In genomic region chr14:52009361-52009760, GRCm38 (mm10) we compare ENCODE assay signal across 10 mouse cellular contexts. TPM values are rescaled to one million over a fixed set of nuclear protein-coding genes. Genes with fewer than 3 reads are reported as not detected.
DNase-seq lines count a peak whose midpoint lies in the region; ATAC-seq and TF ChIP-seq lines count a peak whose summit lies in the region.
"Had no signal": no experiment of that assay in that cellular context is flagged by ENCODE, and none has a peak within 500 bp of the region (broad histone marks: within the 10 kb centered on the region; RNA-seq: fewer than 3 reads in every experiment).

No protein-coding gene starts in this region.

- intact Hi-C loops in heart, postnatal 14 days (cut with DNase I), result no loop called here

- H3K9ac ChIP-seq in heart, embryonic 13.5 days, result 0 out of 2 replicates have a peak overlapping the region, but pooled peaks have one; percentile 66
- H3K9ac ChIP-seq in ES-Bruce4 (ENCODE audit: low read depth, poor library complexity, severe bottlenecking), result peak overlapping the region; percentile 22
- peak overlapping the region; percentile 98 for H3K9ac ChIP-seq in forebrain, embryonic 12.5 days
- H3K9ac ChIP-seq in limb, embryonic 13.5 days, result no peak overlapping the region

- no peak for DNase-seq in heart, postnatal 14 days
- no peak for DNase-seq in right cerebral cortex, postnatal 10 days (ENCODE audit: low spot score in 2 of 2)
- no peak for DNase-seq in lung, adult 2 months
- DNase-seq in adrenal gland, adult (ENCODE audit: inconsistent age in 2 of 2, low spot score in 1 of 2), result no peak

- no peak overlapping the region for H3K4me3 ChIP-seq in heart, embryonic 13.5 days
- H3K4me3 ChIP-seq in ES-Bruce4 (ENCODE audit: low read depth, low read length), result peak overlapping the region; percentile 34
- peak overlapping the region; percentile 47 for H3K4me3 ChIP-seq in forebrain, embryonic 12.5 days (replicated peaks)
- 0 out of 2 replicates have a peak overlapping the region, but pooled peaks have one; percentile 0 for H3K4me3 ChIP-seq in limb, embryonic 13.5 days
- no peak overlapping the region for H3K4me3 ChIP-seq in lung, adult 2 months (replicated peaks; ENCODE audit: extremely low read depth, low read depth, low read length)

- TF ChIP-seq EP300 in ES-Bruce4 (IDR thresholded peaks at IDR 0.05; ENCODE audit: insufficient read depth, low read depth, low read length), result no peak

- H3K27me3 ChIP-seq in heart, embryonic 13.5 days (replicated peaks), result no peaks in the 10 kb centered on the region
- H3K27me3 ChIP-seq in ES-Bruce4 (ENCODE audit: control insufficient read depth, insufficient read depth, low read length, poor library complexity, severe bottlenecking), result no peaks in the 10 kb centered on the region
- H3K27me3 ChIP-seq in forebrain, embryonic 12.5 days, result no peaks in the 10 kb centered on the region
- H3K27me3 ChIP-seq in limb, embryonic 13.5 days, result no peaks in the 10 kb centered on the region

- H3K27ac ChIP-seq in heart, embryonic 13.5 days (replicated peaks), result no peak overlapping the region
- no peak overlapping the region for H3K27ac ChIP-seq in ES-Bruce4 (ENCODE audit: insufficient read depth, low read length)
- H3K27ac ChIP-seq in forebrain, embryonic 12.5 days, result peak overlapping the region; percentile 99
- H3K27ac ChIP-seq in limb, embryonic 13.5 days, result peak overlapping the region; percentile 6; the same call in 1 of the 2 replicates

- WGBS in heart, embryonic 13.5 days, result 56% methylated on average over 26 of the region's 26 CpGs
- WGBS in forebrain, embryonic 12.5 days, result 19% methylated on average over 26 of the region's 26 CpGs
- 55% methylated on average over 26 of the region's 26 CpGs for WGBS in limb, embryonic 13.5 days
- WGBS in lung, adult 2 months, result 77% methylated on average over 26 of the region's 26 CpGs

- no peaks in the 10 kb centered on the region for H3K9me3 ChIP-seq in heart, embryonic 13.5 days
- H3K9me3 ChIP-seq in ES-Bruce4 (replicated peaks; ENCODE audit: control insufficient read depth, insufficient read depth, low read length, poor library complexity, severe bottlenecking), result no peaks in the 10 kb centered on the region
- no peaks in the 10 kb centered on the region for H3K9me3 ChIP-seq in forebrain, embryonic 12.5 days
- H3K9me3 ChIP-seq in limb, embryonic 13.5 days, result no peaks in the 10 kb centered on the region

- peaks cover 85% of the 10 kb centered on the region for H3K4me1 ChIP-seq in heart, embryonic 13.5 days
- peaks cover 5% of the 10 kb centered on the region for H3K4me1 ChIP-seq in ES-Bruce4 (ENCODE audit: control insufficient read depth, insufficient read depth, low read length)
- peaks cover 84% of the 10 kb centered on the region for H3K4me1 ChIP-seq in forebrain, embryonic 12.5 days
- H3K4me1 ChIP-seq in limb, embryonic 13.5 days, result peaks cover 53% of the 10 kb centered on the region
- peaks cover 7% of the 10 kb centered on the region for H3K4me1 ChIP-seq in lung, adult 2 months (ENCODE audit: control insufficient read depth, insufficient read depth, low read length)

- no peak for TF ChIP-seq CTCF in ES-Bruce4 (IDR thresholded peaks at IDR 0.05; ENCODE audit: low read depth, low read length)
- no peak for TF ChIP-seq CTCF in lung, adult 2 months (IDR thresholded peaks at IDR 0.05; ENCODE audit: insufficient read depth, low read length)

- peak overlapping the region; percentile 36; the same call in 1 of the 2 replicates for H3K4me2 ChIP-seq in heart, embryonic 13.5 days
- peak overlapping the region; percentile 83 for H3K4me2 ChIP-seq in forebrain, embryonic 12.5 days
- peak overlapping the region; percentile 49 for H3K4me2 ChIP-seq in limb, embryonic 13.5 days (replicated peaks)

- TF ChIP-seq POLR2A in ES-Bruce4 (IDR thresholded peaks at IDR 0.05; ENCODE audit: insufficient read depth, low read length), result no peak
- TF ChIP-seq POLR2A in lung, adult 2 months (IDR thresholded peaks at IDR 0.05; ENCODE audit: borderline replicate concordance, extremely low read depth, low read depth, low read length), result no peak

- ATAC-seq in heart, embryonic 13.5 days (ENCODE audit: extremely low read depth, insufficient number of reproducible peaks, low FRiP score, low TSS enrichment), result no peak
- ATAC-seq in forebrain, embryonic 12.5 days (ENCODE audit: low FRiP score), result no peak
- no peak for ATAC-seq in limb, embryonic 13.5 days (ENCODE audit: low FRiP score, low read depth)

- peaks cover 50% of the 10 kb centered on the region for H3K36me3 ChIP-seq in heart, embryonic 13.5 days
- peaks cover 2% of the 10 kb centered on the region; the same call in 1 of the 2 replicates for H3K36me3 ChIP-seq in ES-Bruce4 (ENCODE audit: control insufficient read depth, insufficient read depth, low read length, poor library complexity, severe bottlenecking)
- H3K36me3 ChIP-seq in forebrain, embryonic 12.5 days (replicated peaks), result peaks cover 46% of the 10 kb centered on the region
- H3K36me3 ChIP-seq in limb, embryonic 13.5 days, result peaks cover 47% of the 10 kb centered on the region

RNA-seq across cellular contexts. Expression of gene Tmem253, which starts 6.1 kb away (rescaled TPM):
- 0.43 and 1.1 TPM in 2 replicates for polyA plus RNA-seq in heart, embryonic 13.5 days (2015; fragmentation: Nextera tagmentation; extraction: Ambion mirVana)
- total RNA-seq in heart, postnatal 14 days (2021), result 1 to 10 TPM; 1.5 to 1.9 TPM
- polyA plus RNA-seq in ES-Bruce4 (2011; ENCODE audit: insufficient read depth, insufficient read length, low read depth, missing spikeins), result 1.3 and 1.9 TPM in 2 replicates
- 1.1 TPM in 2 replicates for polyA plus RNA-seq in forebrain, embryonic 12.5 days (2016; fragmentation: Nextera tagmentation; extraction: Ambion mirVana)
- 0.78 and 1.4 TPM in 2 replicates for polyA plus RNA-seq in limb, embryonic 13.5 days (2015; fragmentation: Nextera tagmentation; extraction: Ambion mirVana)
- polyA plus RNA-seq in lung, adult 2 months (2012; rRNA removed), result 0.58 and 0.69 TPM in 2 replicates

RNA-seq across cellular contexts. Expression of gene Zfp219, which starts 11.2 kb away (rescaled TPM):
- 14.5 and 15.6 TPM in 2 replicates for polyA plus RNA-seq in heart, embryonic 13.5 days (2015; fragmentation: Nextera tagmentation; extraction: Ambion mirVana)
- total RNA-seq in heart, postnatal 14 days (2021), result 10 to 100 TPM; 32.0 to 33.6 TPM
- 64.5 and 69.1 TPM in 2 replicates for polyA plus RNA-seq in ES-Bruce4 (2011; ENCODE audit: insufficient read depth, insufficient read length, low read depth, missing spikeins)
- polyA plus RNA-seq in forebrain, embryonic 12.5 days (2016; fragmentation: Nextera tagmentation; extraction: Ambion mirVana), result 97.1 and 101 TPM in 2 replicates
- 30.8 and 32.2 TPM in 2 replicates for polyA plus RNA-seq in limb, embryonic 13.5 days (2015; fragmentation: Nextera tagmentation; extraction: Ambion mirVana)
- 84.8 and 87.6 TPM in 2 replicates for polyA plus RNA-seq in lung, adult 2 months (2012; rRNA removed)

RNA-seq across cellular contexts. Expression of gene Arhgef40, which starts 24.8 kb away (rescaled TPM):
- 63.9 and 69.5 TPM in 2 replicates for polyA plus RNA-seq in heart, embryonic 13.5 days (2015; fragmentation: Nextera tagmentation; extraction: Ambion mirVana)
- 10 to 100 TPM; 39.7 to 47.1 TPM for total RNA-seq in heart, postnatal 14 days (2021)
- polyA plus RNA-seq in ES-Bruce4 (2011; ENCODE audit: insufficient read depth, insufficient read length, low read depth, missing spikeins), result 20.5 and 24.8 TPM in 2 replicates
- 116 and 117 TPM in 2 replicates for polyA plus RNA-seq in forebrain, embryonic 12.5 days (2016; fragmentation: Nextera tagmentation; extraction: Ambion mirVana)
- 189 and 203 TPM in 2 replicates for polyA plus RNA-seq in limb, embryonic 13.5 days (2015; fragmentation: Nextera tagmentation; extraction: Ambion mirVana)
- 70.0 and 72.8 TPM in 2 replicates for polyA plus RNA-seq in lung, adult 2 months (2012; rRNA removed)

RNA-seq across cellular contexts. Expression of gene Olfr221, which starts 32.9 kb away (rescaled TPM):
- polyA plus RNA-seq in heart, embryonic 13.5 days (2015; fragmentation: Nextera tagmentation; extraction: Ambion mirVana), result not detected in 2 replicates
- not detected for total RNA-seq in heart, postnatal 14 days (2021)
- not detected in 2 replicates for polyA plus RNA-seq in ES-Bruce4 (2011; ENCODE audit: insufficient read depth, insufficient read length, low read depth, missing spikeins)
- not detected in 2 replicates for polyA plus RNA-seq in forebrain, embryonic 12.5 days (2016; fragmentation: Nextera tagmentation; extraction: Ambion mirVana)
- polyA plus RNA-seq in limb, embryonic 13.5 days (2015; fragmentation: Nextera tagmentation; extraction: Ambion mirVana), result not detected in 2 replicates
- polyA plus RNA-seq in lung, adult 2 months (2012; rRNA removed), result not detected in 2 replicates
- total RNA-seq: gastrocnemius, postnatal 36 days had no signal
- polyA plus RNA-seq: CD4-positive, CD25-positive, alpha-beta regulatory T cell, adult 4 months had no signal

Comparison
In these comparisons a context has a peak if more than half of its experiments do, and no peak if none do; other contexts are left out.
1. H3K27ac ChIP-seq: peak in forebrain, embryonic 12.5 days (single experiment) and limb, embryonic 13.5 days (single experiment); none in heart, embryonic 13.5 days (single experiment) and ES-Bruce4 (single experiment).
2. H3K4me3 ChIP-seq: peak in ES-Bruce4 (single experiment), forebrain, embryonic 12.5 days (single experiment) and limb, embryonic 13.5 days (single experiment); none in heart, embryonic 13.5 days (single experiment) and lung, adult 2 months (single experiment).
3. Peak in every context shown above with its lines, with median percentiles within 50 percentile points of each other: H3K4me2 ChIP-seq.